Mouse (Mus musculus) cerebellum, adult 11-12 months (tissue): ENCODE data around the gene Rhbdf1.

Source experiments
- DNase-seq: peaks from one replicate; pipeline ENCODE4 v3.0.0; 2022

Rhbdf1 gene

GRCm38 (mm10) chr11:32221951-32222409, at the start of gene Rhbdf1:
Gene Rhbdf1, minus strand, starts transcription at chr11:32222300.
- DNase-seq = peak; percentile 50

GRCm38 (mm10) chr11:32271178-32271577, 49.1 kb upstream of the Rhbdf1 start:
- DNase-seq = no peak

- no peak for DNase-seq
Observed at GRCm38 (mm10) chr11:32268952-32269351, 46.9 kb upstream of the Rhbdf1 start.

GRCm38 (mm10) chr11:32267964-32268363, 45.9 kb upstream of the Rhbdf1 start:
- peak; percentile 37 for DNase-seq

GRCm38 (mm10) chr11:32267188-32267884, 45.2 kb upstream of the Rhbdf1 start, which contains the start of gene Nprl3:
Gene Nprl3, minus strand, starts transcription at chr11:32267707.
- DNase-seq = peak; percentile 95

GRCm38 (mm10) chr11:32266776-32267175, 44.7 kb upstream of the Rhbdf1 start:
- no peak for DNase-seq

- no peak for DNase-seq
Observed at GRCm38 (mm10) chr11:32266194-32266593, 44.1 kb upstream of the Rhbdf1 start.

GRCm38 (mm10) chr11:32265117-32265738, 43.1 kb upstream of the Rhbdf1 start:
- DNase-seq = no peak

GRCm38 (mm10) chr11:32262674-32263415, 40.7 kb upstream of the Rhbdf1 start:
- no peak for DNase-seq

GRCm38 (mm10) chr11:32256566-32256965, 34.5 kb upstream of the Rhbdf1 start:
- no peak for DNase-seq

GRCm38 (mm10) chr11:32256146-32256545, 34.0 kb upstream of the Rhbdf1 start:
- no peak for DNase-seq

GRCm38 (mm10) chr11:32253121-32253520, 31.0 kb upstream of the Rhbdf1 start:
- DNase-seq = peak; percentile 38

GRCm38 (mm10) chr11:32250880-32251763, 29.0 kb upstream of the Rhbdf1 start:
- DNase-seq = no peak

- DNase-seq = no peak
Observed at GRCm38 (mm10) chr11:32248350-32248749, 26.2 kb upstream of the Rhbdf1 start.

- DNase-seq = no peak
Observed at GRCm38 (mm10) chr11:32247068-32247467, 25.0 kb upstream of the Rhbdf1 start.

- DNase-seq = no peak
Observed at GRCm38 (mm10) chr11:32245614-32246013, 23.5 kb upstream of the Rhbdf1 start.

GRCm38 (mm10) chr11:32244617-32245016, 22.5 kb upstream of the Rhbdf1 start:
- no peak for DNase-seq

- DNase-seq = no peak
Observed at GRCm38 (mm10) chr11:32244064-32244463, 22.0 kb upstream of the Rhbdf1 start.

GRCm38 (mm10) chr11:32243205-32243955, 21.3 kb upstream of the Rhbdf1 start:
- DNase-seq = no peak

- no peak for DNase-seq
Observed at GRCm38 (mm10) chr11:32242209-32242608, 20.1 kb upstream of the Rhbdf1 start.

GRCm38 (mm10) chr11:32241391-32241790, 19.3 kb upstream of the Rhbdf1 start:
- DNase-seq = no peak
